Mouse (Mus musculus) frontal cortex, postnatal 14 days (tissue): Measurements from ENCODE around the gene Tns1.

ENCODE experiments used
- DNase-seq, 2 experiments: peaks; one replicate each; pipeline ENCODE4 v3.0.0; 2022; ENCODE audit warnings: low spot score in 2 of 2

The Tns1 gene

GRCm38 (mm10) chr1:73932421-73933145, 191.7 kb downstream of the Tns1 start:
- DNase-seq: no peak

GRCm38 (mm10) chr1:73931851-73932250, 192.4 kb downstream of the Tns1 start:
- no peak for DNase-seq

GRCm38 (mm10) chr1:73930411-73931134, 193.7 kb downstream of the Tns1 start:
- no peak for DNase-seq

GRCm38 (mm10) chr1:73929952-73930329, 194.3 kb downstream of the Tns1 start:
- DNase-seq: no peak

- no peak for DNase-seq
Measured at GRCm38 (mm10) chr1:73929211-73929951, 194.9 kb downstream of the Tns1 start.

GRCm38 (mm10) chr1:73928385-73928784, 195.9 kb downstream of the Tns1 start:
- no peak for DNase-seq

GRCm38 (mm10) chr1:73927819-73928218, 196.4 kb downstream of the Tns1 start:
- DNase-seq: no peak

GRCm38 (mm10) chr1:73926279-73926678, 198.0 kb downstream of the Tns1 start:
- no peak for DNase-seq

GRCm38 (mm10) chr1:73924871-73925610, 199.2 kb downstream of the Tns1 start:
- DNase-seq: no peak

- DNase-seq: no peak
Measured at GRCm38 (mm10) chr1:73924210-73924609, 200.0 kb downstream of the Tns1 start.

- no peak for DNase-seq
Measured at GRCm38 (mm10) chr1:73923185-73923584, 201.1 kb downstream of the Tns1 start.

GRCm38 (mm10) chr1:73920701-73921100, 203.5 kb downstream of the Tns1 start:
- DNase-seq: no peak

- no peak for DNase-seq
Measured at GRCm38 (mm10) chr1:73919909-73920308, 204.3 kb downstream of the Tns1 start.

GRCm38 (mm10) chr1:73918001-73918400, 206.2 kb downstream of the Tns1 start:
- no peak for DNase-seq

- DNase-seq: no peak
Measured at GRCm38 (mm10) chr1:73916298-73916697, 208.0 kb downstream of the Tns1 start.

- DNase-seq: peak; percentile 45 to 59
Measured at GRCm38 (mm10) chr1:73915218-73916070, 208.8 kb downstream of the Tns1 start.

GRCm38 (mm10) chr1:73914076-73914475, 210.2 kb downstream of the Tns1 start:
- DNase-seq: peak in 1 of 2 experiments; percentile 1

- peak in 1 of 2 experiments; percentile 2 for DNase-seq
Measured at GRCm38 (mm10) chr1:73913071-73914005, 210.9 kb downstream of the Tns1 start.

- peak in 1 of 2 experiments; percentile 3 for DNase-seq
Measured at GRCm38 (mm10) chr1:73912466-73912865, 211.8 kb downstream of the Tns1 start.

- peak; percentile 2 for DNase-seq
Measured at GRCm38 (mm10) chr1:73911981-73912380, 212.3 kb downstream of the Tns1 start.
